Mouse (Mus musculus) kidney, postnatal 10 days (tissue): Measurements from ENCODE around the gene Kcnk2.

ENCODE experiments used
- DNase-seq: peaks from one replicate; pipeline ENCODE4 v3.0.0; 2021; ENCODE audit warnings: mixed read lengths

Kcnk2 gene

GRCm38 (mm10) chr1:189402223-189402943 is at the start of gene Kcnk2:
Gene Kcnk2 (minus strand): TSS chr1:189402273.
- peak; percentile 11 for DNase-seq

GRCm38 (mm10) chr1:189440741-189441140 is 38.7 kb upstream of the Kcnk2 start:
- DNase-seq = no peak

GRCm38 (mm10) chr1:189437126-189437525 is 35.1 kb upstream of the Kcnk2 start:
- no peak for DNase-seq

- no peak for DNase-seq
Measured at GRCm38 (mm10) chr1:189435452-189435851, 33.4 kb upstream of the Kcnk2 start.

GRCm38 (mm10) chr1:189431479-189431878 is 29.4 kb upstream of the Kcnk2 start:
- no peak for DNase-seq

GRCm38 (mm10) chr1:189430534-189430933 is 28.5 kb upstream of the Kcnk2 start:
- DNase-seq = peak; percentile 12

- DNase-seq = peak; percentile 28
Measured at GRCm38 (mm10) chr1:189429566-189429965, 27.5 kb upstream of the Kcnk2 start.

- DNase-seq = no peak
Measured at GRCm38 (mm10) chr1:189426252-189426651, 24.2 kb upstream of the Kcnk2 start.

GRCm38 (mm10) chr1:189419914-189420313 is 17.8 kb upstream of the Kcnk2 start:
- no peak for DNase-seq

- no peak for DNase-seq
Measured at GRCm38 (mm10) chr1:189409906-189410305, 7.8 kb upstream of the Kcnk2 start.

- DNase-seq = no peak
Measured at GRCm38 (mm10) chr1:189405221-189405620, 3.1 kb upstream of the Kcnk2 start.

GRCm38 (mm10) chr1:189403546-189403945 is 1.5 kb upstream of the Kcnk2 start:
- no peak for DNase-seq

- DNase-seq = no peak
Measured at GRCm38 (mm10) chr1:189403139-189403538, 1.1 kb upstream of the Kcnk2 start.

- no peak for DNase-seq
Measured at GRCm38 (mm10) chr1:189386848-189387247, 15.2 kb downstream of the Kcnk2 start.

- DNase-seq = no peak
Measured at GRCm38 (mm10) chr1:189386141-189386540, 15.9 kb downstream of the Kcnk2 start.

- DNase-seq = no peak
Measured at GRCm38 (mm10) chr1:189367722-189368121, 34.4 kb downstream of the Kcnk2 start.

- no peak for DNase-seq
Measured at GRCm38 (mm10) chr1:189364188-189364587, 37.9 kb downstream of the Kcnk2 start.

GRCm38 (mm10) chr1:189362579-189362978 is 39.5 kb downstream of the Kcnk2 start:
- no peak for DNase-seq

- no peak for DNase-seq
Measured at GRCm38 (mm10) chr1:189359699-189360098, 42.4 kb downstream of the Kcnk2 start.

- DNase-seq = no peak
Measured at GRCm38 (mm10) chr1:189353887-189354286, 48.2 kb downstream of the Kcnk2 start.

GRCm38 (mm10) chr1:189351804-189352203 is 50.3 kb downstream of the Kcnk2 start:
- DNase-seq = no peak

GRCm38 (mm10) chr1:189349205-189349604 is 52.9 kb downstream of the Kcnk2 start:
- DNase-seq = no peak

GRCm38 (mm10) chr1:189345166-189345565 is 56.9 kb downstream of the Kcnk2 start:
- DNase-seq = no peak

GRCm38 (mm10) chr1:189343301-189344251 is 58.5 kb downstream of the Kcnk2 start:
- peak; percentile 54 for DNase-seq
